Mouse (Mus musculus): ENCODE results near the gene Myo1b.

Gene Myo1b

GRCm38 (mm10) chr1:51915576-51916156 lies at the start of gene Myo1b:
Myo1b (minus strand) TSS chr1:51916071.
- peak; percentile 53 for DNase-seq (ENCODE audit: low read depth, low spot score)

GRCm38 (mm10) chr1:51964647-51965046 lies 48.8 kb upstream of the Myo1b start:
- DNase-seq (ENCODE audit: low read depth, low spot score): no peak

GRCm38 (mm10) chr1:51947116-51947515 lies 31.2 kb upstream of the Myo1b start:
- no peak for DNase-seq (ENCODE audit: low read depth, low spot score)

- peak; percentile 56 for DNase-seq (ENCODE audit: low read depth, low spot score)
Measured at GRCm38 (mm10) chr1:51944755-51945154, 28.9 kb upstream of the Myo1b start.

GRCm38 (mm10) chr1:51938357-51938756 lies 22.5 kb upstream of the Myo1b start:
- no peak for DNase-seq (ENCODE audit: low read depth, low spot score)

GRCm38 (mm10) chr1:51935006-51935405 lies 19.1 kb upstream of the Myo1b start:
- no peak for DNase-seq (ENCODE audit: low read depth, low spot score)

- no peak for DNase-seq (ENCODE audit: low read depth, low spot score)
Measured at GRCm38 (mm10) chr1:51934176-51934924, 18.5 kb upstream of the Myo1b start.

GRCm38 (mm10) chr1:51932826-51933225 lies 17.0 kb upstream of the Myo1b start:
- DNase-seq (ENCODE audit: low read depth, low spot score): no peak

- DNase-seq (ENCODE audit: low read depth, low spot score): peak; percentile 85
Measured at GRCm38 (mm10) chr1:51931561-51931960, 15.7 kb upstream of the Myo1b start.

GRCm38 (mm10) chr1:51930584-51930983 lies 14.7 kb upstream of the Myo1b start:
- no peak for DNase-seq (ENCODE audit: low read depth, low spot score)

- DNase-seq (ENCODE audit: low read depth, low spot score): no peak
Measured at GRCm38 (mm10) chr1:51929557-51929956, 13.7 kb upstream of the Myo1b start.

- peak; percentile 46 for DNase-seq (ENCODE audit: low read depth, low spot score)
Measured at GRCm38 (mm10) chr1:51922820-51923219, 6.9 kb upstream of the Myo1b start.

- DNase-seq (ENCODE audit: low read depth, low spot score): peak; percentile 16
Measured at GRCm38 (mm10) chr1:51916276-51916675, 405 bp upstream of the Myo1b start.

- peak; percentile 90 for DNase-seq (ENCODE audit: low read depth, low spot score)
Measured at GRCm38 (mm10) chr1:51915051-51915575, 758 bp downstream of the Myo1b start.

- no peak for DNase-seq (ENCODE audit: low read depth, low spot score)
Measured at GRCm38 (mm10) chr1:51914095-51914494, 1.8 kb downstream of the Myo1b start.

- peak; percentile 50 for DNase-seq (ENCODE audit: low read depth, low spot score)
Measured at GRCm38 (mm10) chr1:51913071-51913814, 2.6 kb downstream of the Myo1b start.

GRCm38 (mm10) chr1:51911331-51911730 lies 4.5 kb downstream of the Myo1b start:
- peak; percentile 25 for DNase-seq (ENCODE audit: low read depth, low spot score)

GRCm38 (mm10) chr1:51909204-51909603 lies 6.7 kb downstream of the Myo1b start:
- DNase-seq (ENCODE audit: low read depth, low spot score): no peak

GRCm38 (mm10) chr1:51907821-51908220 lies 8.1 kb downstream of the Myo1b start:
- no peak for DNase-seq (ENCODE audit: low read depth, low spot score)

GRCm38 (mm10) chr1:51906206-51906906 lies 9.5 kb downstream of the Myo1b start:
- DNase-seq (ENCODE audit: low read depth, low spot score): peak; percentile 74

GRCm38 (mm10) chr1:51905073-51905472 lies 10.8 kb downstream of the Myo1b start:
- no peak for DNase-seq (ENCODE audit: low read depth, low spot score)

- DNase-seq (ENCODE audit: low read depth, low spot score): no peak
Measured at GRCm38 (mm10) chr1:51897160-51897572, 18.7 kb downstream of the Myo1b start.

Data from R1 (cell line).